Mouse (Mus musculus): Measurements from ENCODE around the gene Gm5346. TPM values are rescaled to one million over a fixed set of nuclear protein-coding genes. Genes with fewer than 3 reads are reported as not detected.
"Not testable (repeated sequence)": the region's sequence is repeated elsewhere in the genome, so short reads cannot be mapped to it uniquely, and the experiment has no call there.

Gene Gm5346
- polyA plus RNA-seq (2015; fragmentation: Nextera tagmentation; extraction: Ambion mirVana), result not detected in 2 replicates

DNA sequence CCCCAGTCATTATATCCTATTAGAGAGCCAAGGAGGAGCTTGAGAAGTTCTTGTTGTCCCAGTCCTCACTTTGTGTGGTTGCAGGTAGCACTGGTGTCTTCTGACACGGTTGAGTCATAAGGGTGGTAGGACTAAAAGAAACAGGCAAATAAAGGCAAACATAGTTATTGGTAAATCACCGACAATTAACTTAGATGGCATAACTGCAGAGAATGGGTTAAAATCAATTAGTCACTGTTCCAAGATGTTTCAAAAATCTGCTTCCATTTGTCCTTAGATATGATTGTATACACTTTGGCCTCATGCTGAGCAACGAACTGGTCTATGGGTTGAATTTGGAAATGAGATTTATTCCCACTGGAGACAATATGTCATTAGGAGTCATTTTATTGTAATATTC lies at the start of gene Gm5346:
Gene Gm5346 (minus strand): TSS at position 101 of the 400 bp plus-strand sequence.
- Histone ChIP-seq H3K4me2 (ENCODE audit: low read depth, low read length) (no peak within 1 kb of the TSS), H3K9me3 (ENCODE audit: control insufficient read depth, low read length) (no peaks in the 10 kb centered on the region), H3K9ac (ENCODE audit: low read depth, low read length) (no peak within 1 kb of the TSS), H3K36me3 (ENCODE audit: control insufficient read depth, insufficient read depth, low read length) (no peaks in the 10 kb centered on the region), H3K27me3 (replicated peaks; ENCODE audit: control insufficient read depth, insufficient read depth, low read length) (no peaks in the 10 kb centered on the region), H3K4me1 (ENCODE audit: control insufficient read depth, insufficient read depth, low read length) (no peaks in the 10 kb centered on the region), H3K4me3 (ENCODE audit: low read length) (no peak within 1 kb of the TSS), H3K27ac (ENCODE audit: low read length) (no peak within 1 kb of the TSS)
- no peak for ATAC-seq
- WGBS, result 88% methylated on average over 3 of the region's 3 CpGs

DNA sequence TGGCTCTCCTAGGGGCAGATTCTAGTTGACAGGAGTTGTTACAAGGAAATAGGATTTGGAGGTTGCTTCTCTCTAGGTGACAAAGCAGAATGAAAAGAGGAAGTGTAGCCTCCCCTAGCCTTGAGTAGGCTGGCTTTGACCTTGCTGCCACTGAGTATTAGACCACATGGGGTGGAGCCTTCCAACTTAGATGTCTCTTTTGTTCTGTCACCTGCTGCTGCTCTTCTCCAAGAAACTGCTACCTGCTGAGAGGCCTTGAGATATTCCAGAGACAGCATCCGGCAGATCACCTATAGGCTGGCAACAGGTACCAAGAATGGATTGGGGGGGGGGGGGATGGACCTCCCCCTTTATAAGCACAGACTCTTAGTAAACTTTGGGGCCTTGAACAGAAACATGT lies 11.0 kb downstream of the Gm5346 start:
- Histone ChIP-seq H3K9ac (ENCODE audit: low read depth, low read length) (no peak overlapping the region), H3K9me3 (ENCODE audit: control insufficient read depth, low read length) (no peaks in the 10 kb centered on the region), H3K4me1 (ENCODE audit: control insufficient read depth, insufficient read depth, low read length) (no peaks in the 10 kb centered on the region), H3K4me3 (ENCODE audit: low read length) (no peak overlapping the region), H3K27ac (ENCODE audit: low read length) (no peak overlapping the region), H3K4me2 (ENCODE audit: low read depth, low read length) (no peak overlapping the region), H3K27me3 (replicated peaks; ENCODE audit: control insufficient read depth, insufficient read depth, low read length) (no peaks in the 10 kb centered on the region), H3K36me3 (ENCODE audit: control insufficient read depth, insufficient read depth, low read length) (no peaks in the 10 kb centered on the region)
- ATAC-seq, result no peak
- WGBS, result 95% methylated on average over 1 of the region's 1 CpGs

DNA sequence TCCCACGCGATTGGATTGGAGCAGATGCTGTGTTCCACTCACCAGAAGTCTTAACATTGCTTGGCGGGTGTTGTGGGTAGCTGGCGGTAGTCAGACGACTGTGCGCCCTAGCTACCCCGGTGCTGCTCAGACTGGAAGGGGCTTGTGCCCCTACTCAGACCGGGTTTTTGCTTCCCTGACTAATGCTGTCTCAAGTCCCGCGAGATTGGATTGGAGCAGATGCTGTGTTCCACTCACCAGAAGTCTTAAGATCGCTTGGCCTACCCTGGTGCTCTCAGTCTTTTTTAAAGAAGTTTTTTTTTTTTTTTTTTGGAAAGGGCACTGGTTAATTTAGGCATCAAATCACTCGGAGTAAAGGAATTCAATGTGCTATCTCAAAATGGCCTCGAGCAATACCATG lies 23.4 kb downstream of the Gm5346 start:
- H3K9ac ChIP-seq (ENCODE audit: low read depth, low read length); H3K4me3 ChIP-seq (ENCODE audit: low read length); H3K27me3 ChIP-seq (replicated peaks; ENCODE audit: control insufficient read depth, insufficient read depth, low read length); H3K4me1 ChIP-seq (ENCODE audit: control insufficient read depth, insufficient read depth, low read length); H3K4me2 ChIP-seq (ENCODE audit: low read depth, low read length); ATAC-seq; H3K27ac ChIP-seq (ENCODE audit: low read length); H3K9me3 ChIP-seq (ENCODE audit: control insufficient read depth, low read length); H3K36me3 ChIP-seq (ENCODE audit: control insufficient read depth, insufficient read depth, low read length): not testable (repeated sequence)
- 77% methylated on average over 13 of the region's 13 CpGs for WGBS

DNA sequence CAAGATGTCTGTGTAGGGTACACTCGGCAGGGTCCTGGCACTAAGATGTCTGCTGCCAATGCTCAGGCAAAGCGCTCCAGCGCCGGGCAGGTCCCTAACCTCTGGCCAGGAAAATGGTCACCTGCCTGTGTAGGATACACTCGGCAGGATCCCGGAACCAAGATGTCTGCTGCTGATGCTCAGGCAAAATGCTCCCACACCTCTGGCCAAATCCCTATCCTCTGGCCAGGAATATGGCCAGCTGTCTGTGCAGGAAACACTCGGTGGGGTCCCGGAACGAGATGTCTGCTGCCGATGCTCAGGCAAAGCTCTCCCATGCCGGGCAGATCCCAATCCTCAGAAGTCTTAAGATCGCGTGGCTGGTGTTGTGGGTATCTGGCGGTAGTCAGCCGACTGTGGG lies 23.9 kb downstream of the Gm5346 start:
- H3K36me3 ChIP-seq (ENCODE audit: control insufficient read depth, insufficient read depth, low read length); H3K4me2 ChIP-seq (ENCODE audit: low read depth, low read length); H3K27me3 ChIP-seq (replicated peaks; ENCODE audit: control insufficient read depth, insufficient read depth, low read length); H3K9me3 ChIP-seq (ENCODE audit: control insufficient read depth, low read length); H3K27ac ChIP-seq (ENCODE audit: low read length); ATAC-seq; H3K4me1 ChIP-seq (ENCODE audit: control insufficient read depth, insufficient read depth, low read length); H3K4me3 ChIP-seq (ENCODE audit: low read length); H3K9ac ChIP-seq (ENCODE audit: low read depth, low read length): not testable (repeated sequence)
- WGBS, result 93% methylated on average over 15 of the region's 15 CpGs

GRCm38 (mm10) chr8:43576607-43577006 lies 50.5 kb downstream of the Gm5346 start, which contains the start of gene Adam26a:
Adam26a (minus strand) TSS chr8:43576707.
- 100% methylated on average over 2 of the region's 2 CpGs for WGBS
- H3K27me3 ChIP-seq (replicated peaks; ENCODE audit: control insufficient read depth, insufficient read depth, low read length), result not testable (repeated sequence)

More at GRCm38 (mm10) chr8:43576607-43577006, 50.5 kb downstream of the Gm5346 start, which contains the start of gene Adam26a:
- not testable (repeated sequence) for H3K4me2 ChIP-seq (ENCODE audit: low read depth, low read length); H3K4me3 ChIP-seq (ENCODE audit: low read length); H3K27ac ChIP-seq (ENCODE audit: low read length); H3K9me3 ChIP-seq (ENCODE audit: control insufficient read depth, low read length); ATAC-seq; H3K36me3 ChIP-seq (ENCODE audit: control insufficient read depth, insufficient read depth, low read length); H3K4me1 ChIP-seq (ENCODE audit: control insufficient read depth, insufficient read depth, low read length); H3K9ac ChIP-seq (ENCODE audit: low read depth, low read length)

Other genes starting within 250 kb of the Gm5346 start
- not detected in 2 replicates for gene Adam26b, start 99.2 kb downstream of the Gm5346 start, polyA plus RNA-seq (2015; fragmentation: Nextera tagmentation; extraction: Ambion mirVana)
- gene Adam26a, start 50.6 kb downstream of the Gm5346 start, polyA plus RNA-seq (2015; fragmentation: Nextera tagmentation; extraction: Ambion mirVana), result not detected in 2 replicates
- gene Adam34, start 82.8 kb upstream of the Gm5346 start, polyA plus RNA-seq (2015; fragmentation: Nextera tagmentation; extraction: Ambion mirVana), result not detected in 2 replicates

Measured in intestine, embryonic 16.5 days (tissue).